Mouse (Mus musculus): Measurements from ENCODE around the gene Asb2.

Gene Asb2

DNA sequence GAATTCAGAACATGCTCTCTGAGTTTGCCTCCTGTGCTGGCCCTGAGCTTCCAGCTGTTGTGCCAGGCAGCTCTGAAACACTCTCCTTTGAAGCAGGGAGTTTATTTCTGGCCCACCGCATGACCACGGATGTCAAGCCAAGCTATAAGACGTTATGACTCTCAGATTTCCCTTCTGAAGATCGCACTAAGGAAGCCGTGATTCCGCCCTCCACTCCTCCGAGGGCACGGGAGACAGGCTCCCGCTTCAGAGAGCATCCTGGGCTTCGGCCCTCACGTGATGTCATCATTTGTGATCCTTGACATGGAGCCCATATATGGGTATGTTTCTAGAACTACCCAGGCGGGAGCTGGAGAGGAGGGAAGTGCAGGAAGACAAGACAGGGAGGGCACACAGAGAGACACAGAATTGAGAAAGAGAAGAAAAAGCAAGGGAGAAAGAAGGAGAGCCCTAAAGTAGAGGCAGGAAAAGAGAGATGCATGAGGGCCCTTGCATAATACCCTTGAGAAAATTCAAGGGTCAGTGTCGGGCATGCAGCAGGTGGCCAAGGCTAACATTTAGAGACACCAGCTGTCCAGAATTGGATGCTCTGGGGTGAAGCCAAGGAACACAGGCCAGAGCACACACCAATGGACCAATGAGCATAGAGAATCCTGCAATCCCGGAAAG, at the start of gene Asb2:
Gene Asb2 (minus strand): TSS at position 256 of the 669 bp plus-strand sequence.
- DNase-seq, result no peak

DNA sequence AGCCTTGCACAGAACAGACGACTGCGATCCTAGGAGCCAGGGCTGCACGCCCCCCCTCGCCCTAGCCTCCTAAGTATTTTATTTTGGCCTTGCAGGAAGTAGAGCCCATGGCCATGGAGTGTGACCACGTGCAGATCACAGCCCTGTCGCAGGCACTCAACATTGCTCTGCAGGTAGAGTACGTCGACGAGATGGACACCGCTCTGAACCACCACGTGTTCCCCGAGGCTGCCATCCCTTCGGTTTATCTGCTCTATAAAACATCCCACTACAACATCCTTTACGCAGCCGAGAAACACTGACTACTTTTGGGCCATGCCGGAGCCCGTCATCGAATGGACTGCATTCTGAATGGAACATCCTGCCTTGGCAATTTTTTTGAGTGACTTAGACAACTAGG, 48.3 kb upstream of the Asb2 start:
- no peak for DNase-seq

DNA sequence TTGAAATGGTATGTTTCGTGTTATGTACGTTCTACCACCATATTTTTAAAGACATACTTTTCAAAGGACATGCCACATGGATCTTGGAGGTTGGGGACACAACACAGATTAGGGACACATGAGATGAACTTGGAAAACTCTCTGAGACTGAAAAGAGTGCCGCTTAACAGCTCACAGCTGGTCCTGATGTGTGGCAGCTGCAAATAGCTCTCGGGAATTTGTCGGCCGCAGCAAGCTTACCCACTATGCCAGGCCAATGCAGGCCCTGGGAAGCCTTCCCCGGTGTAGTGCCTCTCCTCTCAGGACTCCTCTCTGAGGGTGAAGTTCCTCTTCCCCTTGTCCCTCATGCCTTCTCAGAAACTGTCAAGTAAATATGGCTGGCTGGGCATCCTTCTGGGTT, 41.0 kb upstream of the Asb2 start:
- DNase-seq, result no peak

DNA sequence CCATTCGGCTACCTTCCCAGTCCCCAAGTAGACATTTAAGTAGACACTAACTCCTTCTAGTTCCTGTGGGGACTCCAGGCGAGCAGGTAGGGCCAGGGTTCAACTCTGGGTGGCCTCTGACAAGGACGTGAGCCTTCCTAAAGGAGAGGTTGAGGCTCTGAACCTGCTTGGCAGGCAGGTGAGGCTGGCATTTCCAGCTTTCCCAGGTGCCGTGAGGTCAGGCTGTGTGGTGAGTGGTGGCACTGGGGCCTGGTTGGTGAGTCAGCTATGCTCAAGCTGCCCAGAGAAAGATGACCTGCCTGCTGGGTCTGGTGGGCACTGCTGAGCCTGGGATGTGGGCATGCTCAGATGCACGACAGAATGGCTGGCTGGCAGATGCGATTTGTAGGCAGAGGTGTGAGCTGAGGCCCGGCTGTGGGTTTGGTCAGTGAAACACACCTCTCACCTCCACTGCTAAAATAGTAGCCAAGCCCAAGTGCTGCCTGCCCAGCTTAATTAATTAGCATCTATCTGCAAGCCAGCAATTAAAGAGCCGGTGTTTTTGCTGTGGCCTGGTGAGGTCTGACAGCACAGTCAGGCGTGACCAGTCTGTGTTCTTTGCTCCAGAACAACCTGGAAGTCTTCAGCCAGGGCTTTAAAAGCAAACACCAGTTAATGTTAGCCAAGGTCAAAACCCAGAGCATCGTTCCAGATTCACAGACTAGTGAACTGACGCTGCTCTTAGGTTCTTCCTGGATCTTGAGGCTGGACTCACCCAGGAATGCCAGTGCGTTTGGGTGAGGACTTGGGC, 39.9 kb upstream of the Asb2 start:
- DNase-seq, result peak; percentile 81

DNA sequence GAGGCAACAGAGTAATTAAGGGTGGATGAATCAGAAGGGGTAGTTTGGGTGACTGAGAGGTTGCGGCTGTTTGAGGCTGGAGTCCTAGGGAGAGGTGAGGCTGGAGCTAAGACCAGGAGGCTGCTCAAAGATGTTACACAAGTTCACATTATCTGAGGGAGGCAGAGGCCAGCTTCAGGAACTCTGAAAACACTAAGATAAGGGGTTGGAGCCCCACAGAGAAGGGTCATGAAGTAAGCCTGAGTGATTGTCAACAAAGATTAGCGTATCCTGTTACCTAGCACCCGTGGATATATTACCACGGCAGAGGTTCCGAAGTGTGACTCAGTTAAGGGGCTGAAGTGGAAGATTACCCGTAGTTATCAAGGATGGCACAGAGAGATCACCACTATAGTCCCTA, 37.7 kb upstream of the Asb2 start:
- DNase-seq, result no peak

DNA sequence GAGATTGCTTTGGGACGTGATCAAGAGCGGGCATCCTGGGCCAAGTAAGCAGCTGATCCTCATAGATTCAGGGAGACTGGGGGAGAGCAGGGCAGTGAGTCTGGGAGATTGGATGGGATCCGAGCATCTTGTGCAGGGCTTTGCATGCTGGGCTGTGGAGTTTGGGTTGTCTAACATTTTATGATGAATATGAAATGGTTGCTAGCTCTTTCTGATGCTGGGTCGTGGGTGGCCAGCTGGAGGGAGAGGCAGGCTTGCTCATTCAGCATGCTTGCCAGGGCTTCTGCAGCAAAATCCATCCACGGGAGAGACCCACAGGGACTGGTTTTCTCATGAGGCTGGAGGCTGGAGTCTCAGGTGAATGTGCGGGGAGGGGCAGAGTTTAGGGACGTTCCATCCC, 35.3 kb upstream of the Asb2 start:
- DNase-seq, result no peak

DNA sequence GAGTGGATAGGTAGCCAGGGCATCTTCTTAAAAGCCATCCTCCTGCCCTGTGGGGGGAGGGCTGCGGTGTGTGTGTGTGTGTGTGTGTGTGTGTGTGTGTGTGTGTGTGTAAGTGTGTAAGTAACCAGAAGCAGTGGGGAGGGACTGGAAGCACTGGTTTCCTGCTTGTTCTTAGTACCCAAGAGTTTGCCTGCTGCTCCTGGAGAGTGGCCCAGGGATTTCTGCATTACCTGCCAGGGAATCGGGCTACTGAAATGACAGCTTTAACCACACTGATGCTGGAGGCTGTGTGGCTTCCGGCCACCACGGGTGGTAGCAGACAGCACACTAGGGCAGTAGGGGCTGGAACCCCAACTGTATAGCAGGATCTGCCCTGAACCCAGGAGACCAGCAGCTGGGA, 34.2 kb upstream of the Asb2 start:
- DNase-seq, result no peak

DNA sequence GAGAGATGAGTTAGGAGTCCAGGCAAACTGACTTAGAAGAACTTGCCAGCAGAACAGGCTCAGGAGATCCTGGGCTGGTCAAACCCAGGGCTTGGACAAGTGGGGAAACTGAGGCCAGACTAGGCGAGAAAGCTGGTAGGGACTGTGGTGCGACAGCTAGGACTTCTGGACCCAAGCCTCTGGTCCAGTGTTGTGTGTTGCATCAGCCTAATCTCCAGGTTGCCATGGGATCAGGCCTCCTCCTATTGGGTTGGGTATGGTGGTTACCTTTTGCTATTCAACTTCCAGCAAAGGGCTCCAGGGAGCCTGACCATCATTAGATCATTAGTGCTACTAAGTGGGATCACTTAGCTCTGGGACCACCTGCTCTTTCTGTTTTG, 33.5 kb upstream of the Asb2 start:
- DNase-seq, result no peak

DNA sequence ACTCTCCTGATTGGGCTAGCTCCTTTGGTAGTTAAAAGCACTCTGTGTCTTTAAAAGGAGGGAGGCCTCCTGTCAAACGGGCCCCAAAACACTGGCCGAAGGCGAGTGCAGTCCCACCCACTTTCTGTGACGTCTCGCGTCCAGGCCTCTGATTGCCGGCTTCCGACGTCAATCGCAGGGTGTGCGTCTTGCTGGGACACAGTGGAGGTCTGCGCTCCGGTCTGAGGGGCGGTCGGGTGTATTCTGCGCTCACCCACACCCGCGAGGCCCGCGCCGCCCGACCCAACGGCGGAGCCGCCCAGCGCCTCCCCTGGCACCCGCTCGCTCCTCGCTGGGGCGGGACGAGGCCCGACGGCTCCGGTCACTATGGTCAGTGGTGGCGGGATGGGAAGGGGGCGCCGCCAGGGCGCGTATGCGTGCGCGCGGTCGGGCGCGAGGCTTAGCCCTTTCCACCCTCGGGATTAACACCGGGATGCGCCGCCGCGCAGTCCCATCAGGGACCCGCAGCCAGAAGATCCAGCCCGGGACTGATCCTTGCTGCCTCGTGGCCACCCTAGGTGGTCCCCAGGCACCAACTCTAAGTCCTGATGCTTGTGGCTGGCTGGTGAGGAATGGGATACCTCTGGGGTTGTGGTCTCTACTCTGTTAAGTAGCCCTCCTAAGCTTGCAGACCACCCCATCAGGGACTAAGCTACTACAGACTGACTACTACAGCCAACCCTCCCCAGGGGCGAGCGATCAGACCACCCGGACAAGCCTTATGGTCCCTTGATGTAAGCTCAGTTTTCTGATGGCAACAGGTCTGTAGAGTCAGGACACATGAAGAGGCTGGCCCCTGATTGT, 32.9 kb upstream of the Asb2 start, which contains the start of gene Otub2:
Gene Otub2 (plus strand): TSS at position 178 of the 843 bp plus-strand sequence.
- DNase-seq, result peak; percentile 98

DNA sequence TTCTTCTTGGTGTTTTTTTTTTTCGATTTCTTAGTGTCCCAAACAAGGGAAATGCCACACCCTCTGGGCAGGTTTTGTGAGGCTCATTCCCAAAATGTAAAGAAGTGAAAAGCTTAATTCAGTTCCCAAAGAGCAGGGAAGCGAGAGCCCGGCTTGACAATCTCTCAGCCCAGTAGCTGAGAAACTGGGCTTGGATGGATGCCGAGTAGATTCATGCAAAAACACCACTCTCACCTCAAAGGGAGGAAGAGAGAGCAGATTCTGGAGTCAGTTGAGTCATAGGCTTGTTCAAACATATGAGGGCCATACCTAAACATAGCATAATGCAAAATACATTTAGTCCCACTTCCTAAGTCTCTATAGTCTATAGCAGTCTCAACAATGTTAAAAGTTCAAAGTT, 24.4 kb upstream of the Asb2 start:
- DNase-seq, result no peak

DNA sequence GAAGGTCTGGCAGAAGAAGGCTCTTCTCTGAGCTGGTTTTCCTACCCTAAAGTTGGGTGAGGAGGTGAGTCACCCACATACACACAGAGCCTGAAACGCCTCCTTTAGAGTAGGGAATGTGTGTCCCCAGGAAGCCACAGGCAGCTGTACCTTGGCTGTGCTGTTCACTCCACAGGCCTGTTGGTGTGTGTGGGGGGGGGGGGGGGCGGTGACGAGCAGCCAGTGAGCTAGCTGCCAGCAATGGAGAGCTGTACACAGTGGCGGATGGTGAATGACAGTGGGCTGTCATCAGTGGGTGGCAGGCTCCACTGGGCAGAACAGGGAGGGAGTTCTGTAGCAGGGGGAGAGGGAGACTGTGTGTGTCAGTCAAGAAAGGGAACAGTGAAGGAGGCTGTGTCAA, 21.0 kb upstream of the Asb2 start:
- no peak for DNase-seq

DNA sequence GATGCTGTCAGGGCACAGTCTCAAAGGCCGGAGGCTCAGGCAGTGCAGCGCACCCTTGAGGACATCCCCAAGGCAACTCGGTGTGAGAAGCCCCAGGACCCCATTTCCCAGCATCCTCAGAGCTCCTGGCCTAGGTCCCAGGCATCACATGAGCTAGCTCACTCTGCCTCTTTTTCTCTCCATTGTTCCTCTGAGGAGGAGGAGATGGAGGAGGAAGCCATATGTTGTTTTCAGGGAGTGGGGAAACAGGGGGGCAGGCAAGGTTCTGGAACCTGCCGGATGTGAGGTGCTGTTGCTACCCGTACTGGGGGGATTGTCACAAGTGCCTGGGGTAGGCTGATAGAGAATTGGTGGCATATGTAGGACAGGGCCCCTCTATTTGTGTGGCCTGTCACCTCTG, 20.3 kb upstream of the Asb2 start:
- DNase-seq, result no peak

DNA sequence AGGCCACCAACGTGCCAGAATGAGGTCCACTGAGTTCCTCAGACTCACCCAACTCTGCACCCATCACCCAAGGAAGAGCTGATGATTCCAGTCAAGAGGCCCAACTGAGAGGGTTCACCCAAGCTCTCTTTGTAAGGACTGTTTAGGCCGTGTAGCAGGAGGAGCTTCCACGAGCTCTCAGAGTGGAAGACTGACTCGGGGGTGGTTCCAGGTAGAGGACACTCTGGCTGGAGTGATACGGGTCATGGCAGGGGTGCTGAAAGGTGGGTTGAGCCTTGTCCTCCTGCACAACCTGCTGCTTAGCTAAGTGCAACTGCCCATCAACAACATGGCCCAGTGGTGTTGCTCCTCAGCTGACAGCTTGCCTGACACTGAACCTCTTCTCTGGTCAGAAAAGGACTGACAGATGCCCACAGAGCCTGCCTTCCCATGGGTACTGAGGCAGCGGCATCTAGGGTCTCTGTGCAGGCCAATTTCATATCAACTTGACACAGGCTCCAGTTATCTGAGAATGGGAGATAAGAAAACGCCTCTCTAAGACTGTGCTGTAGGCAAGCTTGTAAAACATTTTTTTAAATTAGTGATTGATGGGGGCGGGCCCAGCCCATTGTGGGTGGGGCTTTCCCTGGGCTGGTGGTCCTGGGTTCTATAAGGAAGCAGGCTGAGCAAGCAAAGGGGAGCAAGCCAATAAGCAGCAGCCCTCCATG, 17.9 kb upstream of the Asb2 start:
- no peak for DNase-seq

DNA sequence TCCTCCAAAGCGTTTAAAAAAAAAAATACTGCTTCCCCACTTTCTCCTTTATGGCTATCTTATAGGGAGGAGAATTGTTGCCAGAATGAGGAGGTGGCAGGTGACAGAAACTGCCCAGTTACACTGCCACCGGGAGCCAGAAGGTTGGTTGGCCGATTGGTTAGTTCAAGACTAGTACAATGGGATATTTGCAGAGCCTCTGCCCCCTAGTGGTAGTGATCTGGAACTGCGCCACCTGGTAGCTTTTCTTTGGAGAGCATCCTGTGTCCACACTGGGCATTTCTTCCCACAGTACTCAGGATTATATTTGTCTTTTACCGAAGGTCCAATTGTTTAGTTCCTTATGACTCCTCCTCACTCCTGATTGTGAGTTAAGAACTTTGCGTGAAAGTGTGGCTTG, 15.9 kb upstream of the Asb2 start:
- peak; percentile 63 for DNase-seq

DNA sequence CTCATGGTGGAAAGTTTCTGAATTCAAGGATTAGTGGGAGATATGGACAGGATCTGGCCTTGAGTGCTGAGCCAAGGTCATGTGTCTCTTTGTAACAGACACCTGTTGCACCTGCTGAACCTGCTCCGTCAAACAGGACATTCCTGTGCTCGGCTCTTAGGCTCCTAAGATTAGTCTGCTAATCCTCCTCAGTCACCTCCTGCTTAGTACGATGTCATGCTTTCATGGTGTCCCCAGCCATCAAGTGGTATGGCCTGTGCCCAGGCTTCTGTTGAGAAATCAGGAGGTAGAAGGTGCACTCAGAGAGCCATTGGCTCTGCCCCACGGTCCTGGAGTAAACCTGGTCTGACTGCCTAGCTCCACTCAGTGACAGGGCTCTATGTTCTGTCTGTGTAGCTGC, 15.1 kb upstream of the Asb2 start:
- no peak for DNase-seq

DNA sequence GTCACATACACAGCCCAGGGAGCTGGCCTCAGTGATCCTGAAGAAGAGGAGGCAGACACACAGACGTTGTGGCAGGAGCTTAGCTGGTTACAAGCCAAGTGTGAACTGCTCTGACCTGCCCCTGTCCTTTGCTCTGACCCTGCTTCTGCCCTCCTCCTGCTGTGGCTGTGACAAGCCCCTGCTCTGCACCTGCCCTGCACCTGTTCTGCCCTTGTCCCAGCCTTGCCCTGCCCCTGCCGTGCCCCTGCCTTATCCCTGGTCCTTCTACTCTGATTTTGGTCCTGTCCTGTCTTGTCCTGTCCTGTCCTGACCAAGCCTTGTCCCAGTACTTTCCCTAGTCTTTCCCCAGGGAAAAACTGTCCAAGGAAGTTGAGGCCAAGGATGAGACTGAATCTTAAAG, 13.0 kb upstream of the Asb2 start:
- no peak for DNase-seq

DNA sequence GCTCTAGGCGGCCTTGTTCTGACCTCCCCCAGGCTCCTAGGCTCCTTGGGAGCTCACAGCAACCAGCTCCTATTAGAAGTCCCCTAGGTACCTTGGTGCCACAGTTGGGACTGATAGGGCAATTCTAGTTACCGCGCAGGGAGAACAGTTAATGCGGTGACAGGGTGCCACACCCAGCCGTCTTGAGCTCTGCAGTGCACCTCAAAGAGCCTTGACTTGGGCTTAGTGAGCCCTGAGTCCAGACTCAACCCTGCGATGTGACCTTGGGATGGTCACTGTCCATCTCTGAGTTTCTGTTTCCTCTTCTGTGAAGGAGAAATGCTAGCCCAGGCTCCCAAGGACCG, 12.5 kb upstream of the Asb2 start:
- no peak for DNase-seq

DNA sequence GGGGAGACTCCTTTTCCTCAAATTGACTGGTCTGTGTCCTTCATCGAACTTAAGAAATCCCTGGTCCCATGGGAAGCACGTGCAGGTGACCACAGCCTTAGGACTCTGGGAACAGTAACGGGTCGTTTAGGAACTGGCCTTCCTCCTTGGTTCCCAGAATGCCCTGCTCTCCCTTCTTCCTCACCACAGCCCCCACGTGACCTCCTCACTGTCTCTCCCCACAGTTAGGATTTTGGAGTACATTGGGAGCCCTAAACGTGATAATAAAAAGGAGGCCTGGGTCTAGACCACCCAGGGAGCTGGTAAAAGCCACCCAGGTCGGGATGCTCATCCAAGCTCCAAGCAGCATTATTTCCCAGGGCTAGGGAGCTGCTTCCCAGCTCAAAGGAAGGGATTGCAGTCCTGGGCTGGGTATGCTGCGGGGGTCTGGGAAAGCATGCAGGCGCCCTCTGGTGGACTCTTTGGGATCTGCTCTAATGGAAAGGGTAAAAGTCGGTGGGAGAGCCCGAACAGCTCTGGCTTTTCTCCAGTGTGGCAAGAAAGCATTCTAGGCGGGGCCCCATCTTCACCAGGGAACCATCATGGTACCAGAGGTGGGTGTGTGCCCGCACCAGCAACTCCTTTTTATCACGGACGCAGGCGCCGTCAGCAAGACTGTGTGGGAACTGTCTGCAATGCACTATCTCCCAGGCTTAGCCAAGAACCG, 12.0 kb upstream of the Asb2 start:
- peak; percentile 64 for DNase-seq

DNA sequence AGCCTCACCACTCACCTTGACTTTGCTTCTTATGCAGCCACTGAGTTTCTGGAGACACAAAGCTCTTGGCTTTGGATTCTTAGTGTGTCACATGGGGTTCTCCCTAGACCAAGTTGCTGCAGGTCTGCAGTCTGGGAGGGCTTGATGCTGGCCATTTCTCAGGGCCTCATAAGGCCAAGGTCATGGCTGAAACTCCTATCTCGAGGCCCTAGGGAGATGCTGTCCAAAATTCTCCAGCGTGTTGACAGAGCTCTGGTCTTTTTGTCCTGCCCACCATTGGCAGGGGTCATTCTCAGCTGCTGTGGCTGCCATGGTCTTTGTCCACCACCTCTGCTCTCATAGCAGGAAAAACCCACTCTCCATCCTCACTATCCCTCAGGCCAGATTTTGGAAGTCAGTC, 11.4 kb upstream of the Asb2 start:
- no peak for DNase-seq

DNA sequence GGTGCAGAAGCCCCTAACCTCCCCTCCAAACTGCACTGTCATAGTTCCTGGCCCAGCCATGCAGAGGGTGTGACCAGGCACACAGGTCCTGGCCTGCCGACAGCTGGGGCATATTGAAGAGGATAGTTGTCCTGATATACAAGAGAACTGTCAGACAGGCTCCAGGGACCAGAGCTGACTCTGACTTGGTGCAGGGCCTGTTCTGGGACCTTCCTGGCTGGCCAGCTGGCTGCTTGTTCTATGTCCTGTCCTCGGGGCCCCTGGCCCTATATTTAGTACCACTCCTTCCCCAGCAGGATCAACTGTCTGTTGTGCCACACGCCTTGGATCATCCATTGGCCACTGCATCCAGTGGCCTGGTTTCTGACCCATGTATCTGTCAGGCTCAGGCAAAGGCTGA, 6.5 kb upstream of the Asb2 start:
- no peak for DNase-seq

DNA sequence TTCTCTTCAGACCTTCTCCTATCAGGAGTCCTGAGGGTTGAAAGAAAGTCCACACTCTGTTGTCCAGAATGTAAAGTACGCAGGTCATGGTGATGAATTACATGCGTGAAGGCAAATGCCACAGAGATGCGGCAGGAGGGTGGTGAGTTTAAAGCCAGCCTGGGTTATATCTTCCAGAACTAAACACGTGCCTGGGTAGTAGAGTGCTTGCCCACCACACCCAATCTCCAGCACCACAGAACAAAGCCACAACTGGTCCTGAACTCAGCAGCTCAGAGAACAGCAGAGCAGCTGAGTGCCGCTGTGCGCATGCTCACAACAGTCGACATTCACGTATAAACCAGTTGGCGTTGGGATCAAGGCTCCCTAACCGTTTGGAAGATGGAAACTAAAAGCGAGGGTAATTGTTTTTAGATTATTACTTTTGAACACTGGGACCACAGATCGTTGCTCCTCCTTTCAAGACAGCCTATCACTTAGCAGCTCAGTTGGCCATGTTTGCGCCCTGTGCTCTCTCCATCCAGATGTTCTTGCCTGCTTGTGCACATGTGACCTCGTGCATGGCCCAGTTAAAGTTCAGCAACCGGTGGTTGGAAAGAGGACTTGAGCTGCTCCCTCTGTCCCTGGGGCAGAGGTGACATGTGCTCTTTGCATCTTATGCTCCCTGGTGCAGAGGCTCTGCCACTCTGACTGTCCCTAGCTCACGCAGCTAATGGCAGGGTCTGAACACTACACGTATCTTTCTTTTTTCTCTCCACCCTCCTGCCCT, 5.9 kb upstream of the Asb2 start:
- DNase-seq, result no peak

DNA sequence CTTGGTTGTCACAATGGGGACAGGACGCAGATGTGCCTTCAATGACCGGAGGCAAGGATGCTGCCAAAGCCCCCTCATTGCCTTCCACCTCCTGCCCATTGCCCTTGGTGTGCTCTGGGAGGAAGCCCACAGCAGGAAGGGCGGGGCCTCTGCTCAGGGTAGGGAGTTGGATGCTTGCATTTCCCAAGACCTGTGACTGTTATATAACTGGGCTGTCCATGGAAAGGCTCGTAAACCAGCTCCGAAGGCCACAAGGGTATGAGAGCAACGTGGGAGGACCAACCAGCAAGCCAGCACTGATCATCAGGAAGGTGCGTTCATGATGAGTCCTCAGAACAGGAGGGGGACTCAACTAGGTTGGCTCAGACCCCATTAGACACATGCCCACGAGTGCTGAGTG, 5.0 kb upstream of the Asb2 start:
- DNase-seq, result no peak
